9 mouse cellular contexts compared by ENCODE assay signal in genomic region chr2:112380131-112380530, GRCm38 (mm10). TPM values are rescaled to one million over a fixed set of nuclear protein-coding genes. Genes with fewer than 3 reads are reported as not detected.
DNase-seq lines count a peak whose midpoint lies in the region; ATAC-seq and TF ChIP-seq lines count a peak whose summit lies in the region.
"Had no signal": no experiment of that assay in that cellular context is flagged by ENCODE, and none has a peak within 500 bp of the region (broad histone marks: within the 10 kb centered on the region; RNA-seq: fewer than 3 reads in every experiment).

No protein-coding gene starts in this region.

- H3K27me3 ChIP-seq in heart, embryonic 11.5 days (ENCODE audit: control insufficient read depth, insufficient read depth, low read length), result no peaks in the 10 kb centered on the region
- no peaks in the 10 kb centered on the region for H3K27me3 ChIP-seq in ES-Bruce4 (ENCODE audit: control insufficient read depth, insufficient read depth, low read length, poor library complexity, severe bottlenecking)
- H3K27me3 ChIP-seq in forebrain, postnatal 0 days (ENCODE audit: insufficient read depth, low read length), result no peaks in the 10 kb centered on the region
- no peaks in the 10 kb centered on the region for H3K27me3 ChIP-seq in liver, postnatal 0 days (ENCODE audit: insufficient read depth, low read length)
- no peaks in the 10 kb centered on the region for H3K27me3 ChIP-seq in thymus, adult 2 months (ENCODE audit: control insufficient read depth, insufficient read depth, low read length)

- no peak for TF ChIP-seq POLR2A in ES-Bruce4 (IDR thresholded peaks at IDR 0.05; ENCODE audit: insufficient read depth, low read length)
- TF ChIP-seq POLR2A in thymus, adult 2 months (IDR thresholded peaks at IDR 0.05; ENCODE audit: control insufficient read depth, extremely low read depth, insufficient read depth, low read length, poor library complexity), result no peak

- ATAC-seq in heart, embryonic 11.5 days (replicated peaks; ENCODE audit: insufficient number of reproducible peaks, low FRiP score, low TSS enrichment), result no peak
- no peak for ATAC-seq in forebrain, postnatal 0 days
- no peak for ATAC-seq in liver, postnatal 0 days

- peak overlapping the region; percentile 85 for H3K4me2 ChIP-seq in heart, embryonic 11.5 days
- H3K4me2 ChIP-seq in forebrain, postnatal 0 days (ENCODE audit: low read depth), result peak overlapping the region; percentile 57
- H3K4me2 ChIP-seq in liver, postnatal 0 days (ENCODE audit: low read depth, low read length), result peak overlapping the region; percentile 77

- WGBS in heart, embryonic 11.5 days (ENCODE audit: insufficient replicate concordance), result 55% methylated on average over 8 of the region's 8 CpGs
- WGBS in forebrain, postnatal 0 days, result 38% methylated on average over 8 of the region's 8 CpGs
- WGBS in liver, postnatal 0 days (ENCODE audit: insufficient replicate concordance), result 29% methylated on average over 8 of the region's 8 CpGs
- WGBS in thymus, adult 2 months, result 31% methylated on average over 8 of the region's 8 CpGs

- TF ChIP-seq CTCF in ES-Bruce4 (IDR thresholded peaks at IDR 0.05; ENCODE audit: low read depth, low read length), result no peak
- TF ChIP-seq CTCF in forebrain, postnatal 0 days (IDR thresholded peaks at IDR 0.05; ENCODE audit: low read depth), result no peak
- TF ChIP-seq CTCF in liver, postnatal 0 days (IDR thresholded peaks at IDR 0.05; ENCODE audit: low read depth), result no peak
- no peak for TF ChIP-seq CTCF in thymus, adult 2 months (IDR thresholded peaks at IDR 0.05; ENCODE audit: borderline replicate concordance, control insufficient read depth, extremely low read depth, insufficient read depth, low read length, poor library complexity)

- TF ChIP-seq EP300 in ES-Bruce4 (IDR thresholded peaks at IDR 0.05; ENCODE audit: insufficient read depth, low read depth, low read length), result no peak
- no peak for TF ChIP-seq EP300 in liver, postnatal 0 days (IDR thresholded peaks at IDR 0.05; ENCODE audit: low read depth)

- H3K36me3 ChIP-seq in heart, embryonic 11.5 days (ENCODE audit: control insufficient read depth, insufficient read depth, low read length), result no peaks in the 10 kb centered on the region
- 0 out of 2 replicates have a peak, but pooled peaks cover 2% of the 10 kb centered on the region for H3K36me3 ChIP-seq in ES-Bruce4 (ENCODE audit: control insufficient read depth, insufficient read depth, low read length, poor library complexity, severe bottlenecking)
- H3K36me3 ChIP-seq in forebrain, postnatal 0 days (ENCODE audit: insufficient read depth), result no peaks in the 10 kb centered on the region
- no peaks in the 10 kb centered on the region for H3K36me3 ChIP-seq in liver, postnatal 0 days (replicated peaks; ENCODE audit: insufficient read depth, low read length)
- H3K36me3 ChIP-seq in thymus, adult 2 months (ENCODE audit: control insufficient read depth, insufficient read depth, low read length), result no peaks in the 10 kb centered on the region

- H3K4me1 ChIP-seq in heart, embryonic 11.5 days (ENCODE audit: control insufficient read depth, insufficient read depth, low read length), result peaks cover 10% of the 10 kb centered on the region
- no peaks in the 10 kb centered on the region for H3K4me1 ChIP-seq in ES-Bruce4 (ENCODE audit: control insufficient read depth, insufficient read depth, low read length)
- peaks cover 6% of the 10 kb centered on the region for H3K4me1 ChIP-seq in forebrain, postnatal 0 days (ENCODE audit: insufficient read depth)
- peaks cover 17% of the 10 kb centered on the region for H3K4me1 ChIP-seq in liver, postnatal 0 days (ENCODE audit: insufficient read depth)
- peaks cover 4% of the 10 kb centered on the region; the same call in 1 of the 2 replicates for H3K4me1 ChIP-seq in thymus, adult 2 months (replicated peaks; ENCODE audit: control insufficient read depth, insufficient read depth, low read length)

- H3K27ac ChIP-seq in heart, embryonic 11.5 days (ENCODE audit: low read depth, low read length), result no peak overlapping the region
- H3K27ac ChIP-seq in ES-Bruce4 (ENCODE audit: insufficient read depth, low read length), result no peak overlapping the region
- H3K27ac ChIP-seq in forebrain, postnatal 0 days (ENCODE audit: low read depth, low read length), result no peak overlapping the region
- H3K27ac ChIP-seq in liver, postnatal 0 days (ENCODE audit: low read depth), result peak overlapping the region; percentile 84; the same call in 1 of the 2 replicates
- no peak overlapping the region for H3K27ac ChIP-seq in thymus, adult 2 months (ENCODE audit: control insufficient read depth, insufficient read depth, low read length)

- peak overlapping the region; percentile 93 for H3K4me3 ChIP-seq in heart, embryonic 11.5 days (ENCODE audit: low read depth, low read length)
- peak overlapping the region; percentile 54; the same call in 1 of the 2 replicates for H3K4me3 ChIP-seq in ES-Bruce4 (ENCODE audit: low read depth, low read length)
- H3K4me3 ChIP-seq in forebrain, postnatal 0 days (ENCODE audit: low read depth, low read length), result peak overlapping the region; percentile 99
- H3K4me3 ChIP-seq in liver, postnatal 0 days (ENCODE audit: low read depth, low read length), result peak overlapping the region; percentile 96
- H3K4me3 ChIP-seq in thymus, adult 2 months (ENCODE audit: control insufficient read depth, insufficient read depth, low read length), result no peak overlapping the region

- no peaks in the 10 kb centered on the region for H3K9me3 ChIP-seq in heart, embryonic 11.5 days (replicated peaks; ENCODE audit: control insufficient read depth, low read length)
- H3K9me3 ChIP-seq in ES-Bruce4 (replicated peaks; ENCODE audit: control insufficient read depth, insufficient read depth, low read length, poor library complexity, severe bottlenecking), result no peaks in the 10 kb centered on the region
- no peaks in the 10 kb centered on the region for H3K9me3 ChIP-seq in forebrain, postnatal 0 days (ENCODE audit: low read length)
- no peaks in the 10 kb centered on the region for H3K9me3 ChIP-seq in liver, postnatal 0 days (ENCODE audit: low read length)

- DNase-seq in heart, adult 18-20 months, result no peak
- no peak for DNase-seq in forebrain, postnatal 0 days
- no peak for DNase-seq in liver, postnatal 0 days
- DNase-seq in spleen, postnatal 14 days (ENCODE audit: low spot score in 2 of 2), result no peak
- no peak for DNase-seq in thymus, adult 2 months
- no peak for DNase-seq in layer of hippocampus, adult 9-11 months
- DNase-seq: right cerebral cortex, postnatal 14 days had no signal

- peak overlapping the region; percentile 98 for H3K9ac ChIP-seq in heart, embryonic 11.5 days (ENCODE audit: low read depth, low read length)
- peak overlapping the region; percentile 99 for H3K9ac ChIP-seq in ES-Bruce4 (ENCODE audit: low read depth, poor library complexity, severe bottlenecking)
- peak overlapping the region; percentile 95 for H3K9ac ChIP-seq in forebrain, postnatal 0 days
- H3K9ac ChIP-seq in liver, postnatal 0 days (replicated peaks), result peak overlapping the region; percentile 96

RNA-seq across cellular contexts. Expression of gene Katnbl1, which starts 1.1 kb away (rescaled TPM):
- polyA plus RNA-seq in heart, embryonic 11.5 days (2014; fragmentation: Nextera tagmentation; extraction: Ambion mirVana), result 30.8 and 35.0 TPM in 2 replicates
- 1 to 10 TPM; 4.2 to 4.4 TPM for total RNA-seq in heart, adult 18-20 months (2021)
- polyA plus RNA-seq in ES-Bruce4 (2011; ENCODE audit: insufficient read depth, insufficient read length, low read depth, missing spikeins), result 47.1 and 51.5 TPM in 2 replicates
- 22.2 and 23.9 TPM in 2 replicates for total RNA-seq in forebrain, postnatal 0 days (2014; rRNA removed)
- 22.1 and 24.3 TPM in 2 replicates for polyA plus RNA-seq in forebrain, postnatal 0 days (2015; fragmentation: Nextera tagmentation; extraction: Ambion mirVana)
- polyA plus RNA-seq in liver, postnatal 0 days (2015; fragmentation: Nextera tagmentation; extraction: Ambion mirVana), result 9.9 and 10.7 TPM in 2 replicates
- polyA plus RNA-seq in thymus, adult 2 months (2012; rRNA removed), result 2.3 and 2.6 TPM in 2 replicates

RNA-seq across cellular contexts. Expression of gene Emc4, which starts 12.3 kb away (rescaled TPM):
- 92.1 and 101 TPM in 2 replicates for polyA plus RNA-seq in heart, embryonic 11.5 days (2014; fragmentation: Nextera tagmentation; extraction: Ambion mirVana)
- total RNA-seq in heart, adult 18-20 months (2021), result 10 to 100 TPM; 70.8 to 70.9 TPM
- 53.4 and 66.7 TPM in 2 replicates for polyA plus RNA-seq in ES-Bruce4 (2011; ENCODE audit: insufficient read depth, insufficient read length, low read depth, missing spikeins)
- 92.5 and 96.0 TPM in 2 replicates for total RNA-seq in forebrain, postnatal 0 days (2014; rRNA removed)
- 216 and 251 TPM in 2 replicates for polyA plus RNA-seq in forebrain, postnatal 0 days (2015; fragmentation: Nextera tagmentation; extraction: Ambion mirVana)
- polyA plus RNA-seq in liver, postnatal 0 days (2015; fragmentation: Nextera tagmentation; extraction: Ambion mirVana), result 62.9 and 63.6 TPM in 2 replicates
- polyA plus RNA-seq in thymus, adult 2 months (2012; rRNA removed), result 82.1 and 96.1 TPM in 2 replicates
